Comparison of ENCODE assay signal across 18 mouse cellular contexts in the genomic region with DNA sequence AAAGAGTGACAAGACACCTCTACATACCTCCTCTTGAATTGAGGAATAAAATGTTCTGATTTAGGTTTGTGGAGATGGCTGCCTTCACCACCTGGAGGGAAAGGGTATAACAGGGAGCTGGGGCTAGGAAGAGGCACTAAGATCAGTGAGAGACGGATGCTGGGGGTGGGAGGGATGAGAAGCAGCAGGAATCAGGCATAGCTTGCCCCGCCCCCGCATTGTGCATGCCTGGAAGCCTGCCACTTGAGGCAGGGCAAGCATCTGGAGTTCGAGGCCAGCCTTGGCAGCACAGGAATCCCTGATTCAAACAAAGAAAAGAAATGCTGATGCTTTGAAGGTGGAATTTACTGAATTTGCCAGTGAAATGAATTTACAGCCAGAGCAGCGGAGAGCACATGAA.
DNase-seq lines count a peak whose midpoint lies in the region; ATAC-seq lines count a peak whose summit lies in the region.
"Had no signal": no experiment of that assay in that cellular context is flagged by ENCODE, and none has a peak within 500 bp of the region (broad histone marks: within the 10 kb centered on the region; RNA-seq: fewer than 3 reads in every experiment).

No protein-coding gene starts in this region.

- no peaks in the 10 kb centered on the region for H3K9me3 ChIP-seq in neural tube, embryonic 11.5 days (ENCODE audit: control insufficient read depth, low read length)
- H3K9me3 ChIP-seq in neural tube, embryonic 15.5 days (replicated peaks): no peaks in the 10 kb centered on the region
- H3K9me3 ChIP-seq in embryonic facial prominence, embryonic 11.5 days (replicated peaks; ENCODE audit: control insufficient read depth, low read length): no peaks in the 10 kb centered on the region
- H3K9me3 ChIP-seq: embryonic facial prominence, embryonic 12.5 days; heart, embryonic 15.5 days; hindbrain, embryonic 13.5 days; limb, embryonic 12.5 days; midbrain, embryonic 12.5 days; neural tube, embryonic 13.5 days had no signal

- H3K9ac ChIP-seq in neural tube, embryonic 11.5 days (ENCODE audit: low read length): no peak overlapping the region
- no peak overlapping the region for H3K9ac ChIP-seq in neural tube, embryonic 15.5 days (replicated peaks)
- H3K9ac ChIP-seq in embryonic facial prominence, embryonic 11.5 days (replicated peaks; ENCODE audit: low read length): no peak overlapping the region
- H3K9ac ChIP-seq: embryonic facial prominence, embryonic 12.5 days; heart, embryonic 15.5 days; hindbrain, embryonic 13.5 days; limb, embryonic 12.5 days; midbrain, embryonic 12.5 days; neural tube, embryonic 13.5 days had no signal

- H3K36me3 ChIP-seq in neural tube, embryonic 11.5 days (ENCODE audit: control insufficient read depth, insufficient read depth, low read length): no peaks in the 10 kb centered on the region
- H3K36me3 ChIP-seq in neural tube, embryonic 15.5 days: no peaks in the 10 kb centered on the region
- H3K36me3 ChIP-seq in embryonic facial prominence, embryonic 11.5 days (replicated peaks; ENCODE audit: control insufficient read depth, insufficient read depth, low read depth, low read length): no peaks in the 10 kb centered on the region
- H3K36me3 ChIP-seq: embryonic facial prominence, embryonic 12.5 days; heart, embryonic 15.5 days; hindbrain, embryonic 13.5 days; limb, embryonic 12.5 days; midbrain, embryonic 12.5 days; neural tube, embryonic 13.5 days had no signal

- H3K4me2 ChIP-seq in neural tube, embryonic 11.5 days (ENCODE audit: low read depth): no peak overlapping the region
- H3K4me2 ChIP-seq in neural tube, embryonic 15.5 days: no peak overlapping the region
- H3K4me2 ChIP-seq in embryonic facial prominence, embryonic 11.5 days (ENCODE audit: low read depth, low read length): no peak overlapping the region
- H3K4me2 ChIP-seq: embryonic facial prominence, embryonic 12.5 days; heart, embryonic 15.5 days; hindbrain, embryonic 13.5 days; limb, embryonic 12.5 days; midbrain, embryonic 12.5 days; neural tube, embryonic 13.5 days had no signal

- DNase-seq in adrenal gland, postnatal 10 days: peak; percentile 12
- no peak for DNase-seq in adrenal gland, postnatal 4 days (ENCODE audit: low spot score in 2 of 2)
- peak; percentile 35 for DNase-seq in layer of hippocampus, adult 11-12 months (ENCODE audit: low spot score)
- DNase-seq in layer of hippocampus, postnatal 25 days (ENCODE audit: extremely low spot score in 1 of 2, low spot score in 1 of 2): no peak
- peak; percentile 37 for DNase-seq in neural tube, embryonic 11.5 days (ENCODE audit: low spot score)
- peak; percentile 24 for DNase-seq in embryonic facial prominence, embryonic 11.5 days (ENCODE audit: low spot score)
- DNase-seq: cerebellum, adult 9-10 months; heart, adult 11 months; kidney, postnatal 14 days had no signal

- no peak for ATAC-seq in neural tube, embryonic 11.5 days (ENCODE audit: insufficient read depth, low FRiP score, low TSS enrichment)
- no peak for ATAC-seq in neural tube, embryonic 15.5 days (ENCODE audit: low FRiP score)
- ATAC-seq in embryonic facial prominence, embryonic 11.5 days (replicated peaks; ENCODE audit: insufficient number of reproducible peaks, low FRiP score, low TSS enrichment, low read depth): no peak
- no peak for ATAC-seq in megakaryocyte, adult 5-6 weeks (ENCODE audit: poor library complexity, severe bottlenecking)
- ATAC-seq: intestine, postnatal 0 days had no signal

- H3K27me3 ChIP-seq in neural tube, embryonic 11.5 days (ENCODE audit: control insufficient read depth, insufficient read depth, low read length): no peaks in the 10 kb centered on the region
- no peaks in the 10 kb centered on the region for H3K27me3 ChIP-seq in neural tube, embryonic 15.5 days (replicated peaks)
- H3K27me3 ChIP-seq in embryonic facial prominence, embryonic 11.5 days (ENCODE audit: control insufficient read depth, insufficient read depth, low read length): no peaks in the 10 kb centered on the region
- H3K27me3 ChIP-seq: embryonic facial prominence, embryonic 12.5 days; hindbrain, embryonic 13.5 days; limb, embryonic 12.5 days had no signal

- 0 out of 2 replicates have a peak, but pooled peaks cover 5% of the 10 kb centered on the region for H3K4me1 ChIP-seq in neural tube, embryonic 11.5 days (ENCODE audit: control insufficient read depth, insufficient read depth, low read length)
- peaks cover 41% of the 10 kb centered on the region; the same call in 1 of the 2 replicates for H3K4me1 ChIP-seq in neural tube, embryonic 15.5 days
- no peaks in the 10 kb centered on the region for H3K4me1 ChIP-seq in embryonic facial prominence, embryonic 11.5 days (ENCODE audit: control insufficient read depth, insufficient read depth, low read length)
- H3K4me1 ChIP-seq: embryonic facial prominence, embryonic 12.5 days; heart, embryonic 15.5 days had no signal

- whole genome bisulfite sequencing in neural tube, embryonic 11.5 days: 26% methylated on average over 5 of the region's 5 CpGs
- 41% methylated on average over 5 of the region's 5 CpGs for WGBS in neural tube, embryonic 15.5 days
- WGBS in embryonic facial prominence, embryonic 11.5 days: 41% methylated on average over 5 of the region's 5 CpGs

- H3K27ac ChIP-seq in neural tube, embryonic 11.5 days (ENCODE audit: low read depth, low read length): no peak overlapping the region
- H3K27ac ChIP-seq in neural tube, embryonic 15.5 days (replicated peaks): no peak overlapping the region
- H3K27ac ChIP-seq in embryonic facial prominence, embryonic 11.5 days (replicated peaks; ENCODE audit: low read depth, low read length): no peak overlapping the region
- H3K27ac ChIP-seq: embryonic facial prominence, embryonic 12.5 days; heart, embryonic 15.5 days; limb, embryonic 12.5 days; midbrain, embryonic 12.5 days had no signal

- no peak overlapping the region for H3K4me3 ChIP-seq in neural tube, embryonic 11.5 days (ENCODE audit: low read depth, low read length)
- H3K4me3 ChIP-seq in neural tube, embryonic 15.5 days (replicated peaks): no peak overlapping the region
- no peak overlapping the region for H3K4me3 ChIP-seq in embryonic facial prominence, embryonic 11.5 days (ENCODE audit: low read depth, low read length)
- H3K4me3 ChIP-seq: embryonic facial prominence, embryonic 12.5 days; heart, embryonic 15.5 days; hindbrain, embryonic 13.5 days; limb, embryonic 12.5 days; midbrain, embryonic 12.5 days; neural tube, embryonic 13.5 days had no signal

Comparison
In these comparisons a context has a peak if more than half of its experiments do, and no peak if none do; other contexts are left out.
1. DNase-seq: peak in adrenal gland, postnatal 10 days (single experiment), layer of hippocampus, adult 11-12 months (single experiment), neural tube, embryonic 11.5 days (single experiment) and embryonic facial prominence, embryonic 11.5 days (single experiment); none in adrenal gland, postnatal 4 days (0 of 2) and layer of hippocampus, postnatal 25 days (0 of 2).